Mouse (Mus musculus): ENCODE measurements around the gene Msmp.
A peak's percentile ranks its signal among the peaks of the same experiment; 100 is the strongest.
"Not testable (repeated sequence)": the region's sequence is repeated elsewhere in the genome, so short reads cannot be mapped to it uniquely, and the experiment has no call there.

Gene Msmp

GRCm38 (mm10) chr4:43584444-43585416, at the start of gene Msmp:
Gene Msmp, minus strand, starts transcription at chr4:43584494.
- DNase-seq (ENCODE audit: low read depth), result no peak

- DNase-seq (ENCODE audit: low read depth), result no peak
These were observed 49.4 kb upstream of the Msmp start for GRCm38 (mm10) chr4:43633736-43634135.

- no peak for DNase-seq (ENCODE audit: low read depth)
These were observed 49.0 kb upstream of the Msmp start for GRCm38 (mm10) chr4:43633296-43633695.

- DNase-seq (ENCODE audit: low read depth), result no peak
These were observed 47.9 kb upstream of the Msmp start for GRCm38 (mm10) chr4:43631956-43632920.

GRCm38 (mm10) chr4:43631046-43631955, 47.0 kb upstream of the Msmp start, which contains the start of gene Npr2:
Gene Npr2, plus strand, starts transcription at chr4:43631935.
- DNase-seq (ENCODE audit: low read depth), result peak; percentile 25

- DNase-seq (ENCODE audit: low read depth), result no peak
These were observed 46.4 kb upstream of the Msmp start for GRCm38 (mm10) chr4:43630671-43631045.

- peak; percentile 82 for DNase-seq (ENCODE audit: low read depth)
These were observed 45.8 kb upstream of the Msmp start for GRCm38 (mm10) chr4:43630030-43630581.

GRCm38 (mm10) chr4:43629106-43629817, 45.0 kb upstream of the Msmp start:
- DNase-seq (ENCODE audit: low read depth), result no peak

- no peak for DNase-seq (ENCODE audit: low read depth)
These were observed 36.0 kb upstream of the Msmp start for GRCm38 (mm10) chr4:43620146-43620778.

GRCm38 (mm10) chr4:43613060-43613730, 28.9 kb upstream of the Msmp start:
- DNase-seq (ENCODE audit: low read depth), result peak; percentile 22

- DNase-seq (ENCODE audit: low read depth), result no peak
These were observed 28.2 kb upstream of the Msmp start for GRCm38 (mm10) chr4:43612534-43612933.

- DNase-seq (ENCODE audit: low read depth), result no peak
These were observed 20.7 kb upstream of the Msmp start for GRCm38 (mm10) chr4:43604751-43605685.

GRCm38 (mm10) chr4:43604099-43604498, 19.8 kb upstream of the Msmp start:
- no peak for DNase-seq (ENCODE audit: low read depth)

GRCm38 (mm10) chr4:43600195-43600934, 16.1 kb upstream of the Msmp start:
- no peak for DNase-seq (ENCODE audit: low read depth)

- DNase-seq (ENCODE audit: low read depth), result no peak
These were observed 14.5 kb upstream of the Msmp start for GRCm38 (mm10) chr4:43598650-43599380.

- DNase-seq (ENCODE audit: low read depth), result no peak
These were observed 13.9 kb upstream of the Msmp start for GRCm38 (mm10) chr4:43598200-43598599.

- not testable (repeated sequence) for DNase-seq (ENCODE audit: low read depth)
These were observed 12.3 kb upstream of the Msmp start for GRCm38 (mm10) chr4:43596597-43596996.

All from naive thymus-derived CD4-positive, alpha-beta T cell, adult 2 months (primary cell).